9 mouse cellular contexts compared by ENCODE assay signal in the genomic region with DNA sequence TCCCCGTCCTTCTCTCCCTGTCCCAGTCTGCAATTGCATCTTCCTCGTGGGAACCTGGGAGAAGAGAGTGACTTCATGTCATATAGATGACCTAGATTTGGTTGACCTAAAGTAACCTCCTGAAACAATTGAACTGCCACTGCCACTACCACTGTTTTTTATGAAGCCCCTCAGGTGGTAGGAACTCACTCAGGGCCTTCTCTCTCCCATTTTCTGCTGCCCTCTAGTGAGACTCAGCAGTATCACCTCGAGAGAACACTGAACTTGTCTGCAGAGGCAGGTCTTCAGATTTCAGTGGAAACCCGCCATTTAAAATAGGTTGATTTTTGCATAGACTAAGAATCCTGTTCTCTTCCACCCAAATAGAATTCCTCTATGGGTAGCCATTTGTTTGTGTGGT. TPM values are rescaled to one million over a fixed set of nuclear protein-coding genes. Genes with fewer than 3 reads are reported as not detected.
DNase-seq lines count a peak whose midpoint lies in the region; ATAC-seq and TF ChIP-seq lines count a peak whose summit lies in the region.
"Had no signal": no experiment of that assay in that cellular context is flagged by ENCODE, and none has a peak within 500 bp of the region (broad histone marks: within the 10 kb centered on the region; RNA-seq: fewer than 3 reads in every experiment).

No protein-coding gene starts in this region.

- TF ChIP-seq POLR2A in lung, adult 2 months (IDR thresholded peaks at IDR 0.05; ENCODE audit: borderline replicate concordance, extremely low read depth, low read depth, low read length), result no peak
- no peak for TF ChIP-seq POLR2A in thymus, adult 2 months (IDR thresholded peaks at IDR 0.05; ENCODE audit: control insufficient read depth, extremely low read depth, insufficient read depth, low read length, poor library complexity)

- no peaks in the 10 kb centered on the region for H3K9me3 ChIP-seq in forebrain, postnatal 0 days (ENCODE audit: low read length)
- H3K9me3 ChIP-seq in forebrain, embryonic 12.5 days, result no peaks in the 10 kb centered on the region
- H3K9me3 ChIP-seq: neural tube, embryonic 12.5 days had no signal

- no peak for ATAC-seq in forebrain, postnatal 0 days
- ATAC-seq in forebrain, embryonic 12.5 days (ENCODE audit: low FRiP score), result no peak

- H3K4me1 ChIP-seq in forebrain, postnatal 0 days (ENCODE audit: insufficient read depth), result 0 out of 2 replicates have a peak, but pooled peaks cover 5% of the 10 kb centered on the region
- peaks cover 18% of the 10 kb centered on the region for H3K4me1 ChIP-seq in forebrain, embryonic 12.5 days
- H3K4me1 ChIP-seq in lung, adult 2 months (ENCODE audit: control insufficient read depth, insufficient read depth, low read length), result no peaks in the 10 kb centered on the region
- peaks cover 52% of the 10 kb centered on the region for H3K4me1 ChIP-seq in thymus, adult 2 months (replicated peaks; ENCODE audit: control insufficient read depth, insufficient read depth, low read length)

- TF ChIP-seq CTCF in forebrain, postnatal 0 days (IDR thresholded peaks at IDR 0.05; ENCODE audit: low read depth), result peak; percentile 80
- TF ChIP-seq CTCF in lung, adult 2 months (IDR thresholded peaks at IDR 0.05; ENCODE audit: insufficient read depth, low read length), result peak; percentile 20; the same call in 1 of the 2 replicates
- TF ChIP-seq CTCF in thymus, adult 2 months (IDR thresholded peaks at IDR 0.05; ENCODE audit: borderline replicate concordance, control insufficient read depth, extremely low read depth, insufficient read depth, low read length, poor library complexity), result no peak

- no peak overlapping the region for H3K4me3 ChIP-seq in forebrain, postnatal 0 days (ENCODE audit: low read depth, low read length)
- no peak overlapping the region for H3K4me3 ChIP-seq in forebrain, embryonic 12.5 days (replicated peaks)
- no peak overlapping the region for H3K4me3 ChIP-seq in lung, adult 2 months (replicated peaks; ENCODE audit: extremely low read depth, low read depth, low read length)
- no peak overlapping the region for H3K4me3 ChIP-seq in thymus, adult 2 months (ENCODE audit: control insufficient read depth, insufficient read depth, low read length)
- H3K4me3 ChIP-seq: neural tube, embryonic 12.5 days had no signal

- 38% methylated on average over 4 of the region's 4 CpGs for WGBS in forebrain, postnatal 0 days
- WGBS in forebrain, embryonic 12.5 days, result 37% methylated on average over 4 of the region's 4 CpGs
- 42% methylated on average over 4 of the region's 4 CpGs for WGBS in lung, adult 2 months
- 42% methylated on average over 4 of the region's 4 CpGs for WGBS in thymus, adult 2 months

- no peak overlapping the region for H3K27ac ChIP-seq in forebrain, postnatal 0 days (ENCODE audit: low read depth, low read length)
- H3K27ac ChIP-seq in forebrain, embryonic 12.5 days, result no peak overlapping the region
- peak overlapping the region; percentile 5; the same call in 1 of the 2 replicates for H3K27ac ChIP-seq in thymus, adult 2 months (ENCODE audit: control insufficient read depth, insufficient read depth, low read length)
- H3K27ac ChIP-seq: neural tube, embryonic 12.5 days had no signal

- H3K4me2 ChIP-seq in forebrain, postnatal 0 days (ENCODE audit: low read depth), result no peak overlapping the region
- H3K4me2 ChIP-seq in forebrain, embryonic 12.5 days, result no peak overlapping the region
- H3K4me2 ChIP-seq: neural tube, embryonic 12.5 days had no signal

- H3K9ac ChIP-seq in forebrain, postnatal 0 days, result no peak overlapping the region
- no peak overlapping the region for H3K9ac ChIP-seq in forebrain, embryonic 12.5 days
- H3K9ac ChIP-seq: neural tube, embryonic 12.5 days had no signal

- DNase-seq in forebrain, postnatal 0 days, result peak; percentile 78
- no peak for DNase-seq in lung, adult 2 months
- no peak for DNase-seq in lung, postnatal 14 days
- peak; percentile 82 for DNase-seq in embryo, embryonic 10 days (ENCODE audit: low spot score)
- peak; percentile 82 for DNase-seq in thymus, adult 2 months
- DNase-seq in urinary bladder, adult 2 months (ENCODE audit: low spot score), result no peak
- no peak for DNase-seq in gastrocnemius, postnatal 25 days

- no peaks in the 10 kb centered on the region for H3K36me3 ChIP-seq in forebrain, postnatal 0 days (ENCODE audit: insufficient read depth)
- H3K36me3 ChIP-seq in forebrain, embryonic 12.5 days (replicated peaks), result no peaks in the 10 kb centered on the region
- no peaks in the 10 kb centered on the region for H3K36me3 ChIP-seq in thymus, adult 2 months (ENCODE audit: control insufficient read depth, insufficient read depth, low read length)
- H3K36me3 ChIP-seq: neural tube, embryonic 12.5 days had no signal

- H3K27me3 ChIP-seq in forebrain, postnatal 0 days (ENCODE audit: insufficient read depth, low read length), result no peaks in the 10 kb centered on the region
- H3K27me3 ChIP-seq in forebrain, embryonic 12.5 days, result peaks cover 34% of the 10 kb centered on the region
- no peaks in the 10 kb centered on the region for H3K27me3 ChIP-seq in thymus, adult 2 months (ENCODE audit: control insufficient read depth, insufficient read depth, low read length)

RNA-seq across cellular contexts. Expression of a gene that starts 10.9 kb away (rescaled TPM):
- 0.29 and 1.2 TPM in 2 replicates for total RNA-seq in forebrain, postnatal 0 days (2014; rRNA removed)
- polyA plus RNA-seq in forebrain, postnatal 0 days (2015; fragmentation: Nextera tagmentation; extraction: Ambion mirVana), result 0.77 and 0.88 TPM in 2 replicates
- polyA plus RNA-seq in forebrain, embryonic 12.5 days (2016; fragmentation: Nextera tagmentation; extraction: Ambion mirVana), result 0.19 and 0.45 TPM in 2 replicates
- polyA plus RNA-seq in lung, adult 2 months (2012; rRNA removed), result 0.15 and 0.28 TPM in 2 replicates
- 0.84 and 1.3 TPM in 2 replicates for polyA plus RNA-seq in thymus, adult 2 months (2012; rRNA removed)
- 0.36 and 0.37 TPM in 2 replicates for polyA plus RNA-seq in urinary bladder, adult 2 months (2012; rRNA removed)
- under 1 TPM; 0.15 to 0.32 TPM for total RNA-seq in gastrocnemius, postnatal 25 days (2021)
- polyA plus RNA-seq: neural tube, embryonic 12.5 days had no signal

RNA-seq across cellular contexts. Expression of a gene that starts 55.4 kb away (rescaled TPM):
- 27.2 and 43.0 TPM in 2 replicates for total RNA-seq in forebrain, postnatal 0 days (2014; rRNA removed)
- polyA plus RNA-seq in forebrain, postnatal 0 days (2015; fragmentation: Nextera tagmentation; extraction: Ambion mirVana), result 2.4 and 3.2 TPM in 2 replicates
- polyA plus RNA-seq in forebrain, embryonic 12.5 days (2016; fragmentation: Nextera tagmentation; extraction: Ambion mirVana), result 0.43 and 1.4 TPM in 2 replicates
- polyA plus RNA-seq in lung, adult 2 months (2012; rRNA removed), result 69.3 and 90.1 TPM in 2 replicates
- 81.6 and 85.6 TPM in 2 replicates for polyA plus RNA-seq in thymus, adult 2 months (2012; rRNA removed)
- polyA plus RNA-seq in urinary bladder, adult 2 months (2012; rRNA removed), result 13.6 and 14.8 TPM in 2 replicates
- total RNA-seq in gastrocnemius, postnatal 25 days (2021), result 1 to 10 TPM; 8.8 to 9.8 TPM

Comparison
In these comparisons a context has a peak if more than half of its experiments do, and no peak if none do; other contexts are left out.
1. DNase-seq: peak in forebrain, postnatal 0 days (single experiment), embryo, embryonic 10 days (single experiment) and thymus, adult 2 months (single experiment); none in lung, adult 2 months (single experiment), lung, postnatal 14 days (single experiment), urinary bladder, adult 2 months (single experiment) and gastrocnemius, postnatal 25 days (single experiment).